Mouse (Mus musculus): Measurements from ENCODE around the gene Olfm4. TPM values are rescaled to one million over a fixed set of nuclear protein-coding genes. Genes with fewer than 3 reads are reported as not detected.

Gene Olfm4
- 0.91 and 1.1 TPM in 2 replicates for polyA plus RNA-seq (2014; fragmentation: Nextera tagmentation; extraction: Ambion mirVana)

DNA sequence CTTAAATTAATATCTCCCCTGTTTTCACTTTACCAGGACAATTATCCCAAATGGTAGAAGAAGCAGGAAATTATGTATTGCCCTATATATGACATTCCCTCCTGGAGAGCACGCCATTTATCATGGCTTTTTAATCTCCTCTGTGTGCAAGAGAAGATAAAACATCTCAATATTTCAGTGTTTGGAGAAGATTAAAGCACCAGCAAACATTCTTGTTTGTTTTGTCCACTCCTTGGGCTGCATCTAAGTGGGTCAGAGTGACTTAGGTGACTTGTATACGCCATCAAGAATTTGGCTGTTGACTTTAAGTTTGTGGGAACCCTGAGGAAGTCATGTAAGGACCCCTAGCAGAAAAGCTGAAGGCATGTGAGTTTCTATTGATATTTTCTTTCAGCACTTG is at the start of gene Olfm4:
TSS of gene Olfm4 (plus strand) at position 301 of the 400 bp plus-strand sequence.
- Histone ChIP-seq H3K9ac (replicated peaks; ENCODE audit: low read depth, low read length) (no peak within 1 kb of the TSS), H3K27me3 (ENCODE audit: control insufficient read depth, insufficient read depth, low read length) (no peaks in the 10 kb centered on the region), H3K9me3 (ENCODE audit: control insufficient read depth, low read length) (no peaks in the 10 kb centered on the region), H3K36me3 (ENCODE audit: control insufficient read depth, insufficient read depth, low read length) (no peaks in the 10 kb centered on the region), H3K27ac (ENCODE audit: low read depth, low read length) (no peak within 1 kb of the TSS), H3K4me1 (ENCODE audit: control insufficient read depth, insufficient read depth, low read length) (no peaks in the 10 kb centered on the region), H3K4me3 (ENCODE audit: low read depth, low read length) (no peak within 1 kb of the TSS), H3K4me2 (ENCODE audit: low read depth, low read length) (no peak within 1 kb of the TSS)
- WGBS: 84% methylated on average over 2 of the region's 2 CpGs
- ATAC-seq (ENCODE audit: low read depth): no peak

DNA sequence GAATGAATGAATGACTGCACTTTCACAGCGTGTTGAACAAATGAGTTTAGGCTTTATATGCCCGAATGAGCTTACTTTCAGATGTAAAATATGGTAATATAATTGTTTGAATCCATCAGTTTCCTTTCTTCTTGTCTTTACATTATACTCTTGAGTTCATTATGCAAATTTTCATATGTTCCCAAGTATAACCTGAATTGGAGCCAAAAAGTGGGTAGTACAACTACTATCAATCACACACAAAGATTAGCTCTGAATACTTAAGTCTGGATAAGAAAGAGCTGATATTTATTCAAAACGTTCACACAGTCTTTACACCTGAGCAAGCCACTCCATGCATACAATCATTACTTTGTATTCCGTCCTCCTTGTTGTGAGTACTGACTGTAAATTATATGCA is 49.5 kb upstream of the Olfm4 start:
- no peak for ATAC-seq (ENCODE audit: low read depth)
- H3K27me3 ChIP-seq (ENCODE audit: control insufficient read depth, insufficient read depth, low read length): no peaks in the 10 kb centered on the region
- WGBS: 66% methylated on average over 4 of the region's 4 CpGs

DNA sequence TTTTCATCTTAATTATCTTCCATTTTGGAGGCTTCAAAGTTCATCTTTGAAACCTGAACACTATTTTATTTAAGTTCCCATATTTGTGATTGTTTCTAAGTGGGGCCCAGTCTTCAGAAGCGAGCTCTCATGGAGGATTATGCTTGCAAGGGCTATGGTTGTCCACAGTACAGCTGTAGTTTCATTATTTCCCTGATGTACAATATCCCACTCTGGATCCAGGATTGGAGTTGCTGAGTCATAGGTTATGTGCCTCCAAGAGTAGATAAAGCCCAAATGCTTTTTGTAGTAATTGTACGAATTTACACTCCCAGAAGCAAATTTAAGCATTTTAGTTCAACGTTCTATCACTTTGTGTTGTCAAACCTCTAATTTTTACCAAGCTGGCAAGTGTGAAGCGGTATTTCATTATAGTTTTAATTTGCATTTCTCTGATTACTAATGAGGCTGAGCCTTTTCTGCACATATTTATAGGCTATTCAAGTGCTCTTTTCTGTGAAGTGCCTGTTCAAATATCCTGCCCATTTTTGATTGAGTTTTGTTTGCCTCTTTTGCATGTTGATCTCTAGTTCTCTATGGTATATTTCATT is 46.9 kb upstream of the Olfm4 start:
- Histone ChIP-seq H3K9me3 (ENCODE audit: control insufficient read depth, low read length) (no peaks in the 10 kb centered on the region), H3K4me3 (ENCODE audit: low read depth, low read length) (no peak overlapping the region), H3K27ac (ENCODE audit: low read depth, low read length) (no peak overlapping the region), H3K4me2 (ENCODE audit: low read depth, low read length) (no peak overlapping the region), H3K4me1 (ENCODE audit: control insufficient read depth, insufficient read depth, low read length) (no peaks in the 10 kb centered on the region), H3K9ac (replicated peaks; ENCODE audit: low read depth, low read length) (no peak overlapping the region), H3K36me3 (ENCODE audit: control insufficient read depth, insufficient read depth, low read length) (no peaks in the 10 kb centered on the region), H3K27me3 (ENCODE audit: control insufficient read depth, insufficient read depth, low read length) (no peaks in the 10 kb centered on the region)
- WGBS: 64% methylated on average over 4 of the region's 4 CpGs
- no peak for ATAC-seq (ENCODE audit: low read depth)

More for the DNA sequence above, 49.5 kb upstream of the Olfm4 start:
- H3K9ac ChIP-seq (replicated peaks; ENCODE audit: low read depth, low read length): no peak overlapping the region
- H3K4me3 ChIP-seq (ENCODE audit: low read depth, low read length): no peak overlapping the region
- no peaks in the 10 kb centered on the region for H3K36me3 ChIP-seq (ENCODE audit: control insufficient read depth, insufficient read depth, low read length)
- H3K4me1 ChIP-seq (ENCODE audit: control insufficient read depth, insufficient read depth, low read length): no peaks in the 10 kb centered on the region
- H3K27ac ChIP-seq (ENCODE audit: low read depth, low read length): no peak overlapping the region
- no peak overlapping the region for H3K4me2 ChIP-seq (ENCODE audit: low read depth, low read length)
- H3K9me3 ChIP-seq (ENCODE audit: control insufficient read depth, low read length): no peaks in the 10 kb centered on the region

DNA sequence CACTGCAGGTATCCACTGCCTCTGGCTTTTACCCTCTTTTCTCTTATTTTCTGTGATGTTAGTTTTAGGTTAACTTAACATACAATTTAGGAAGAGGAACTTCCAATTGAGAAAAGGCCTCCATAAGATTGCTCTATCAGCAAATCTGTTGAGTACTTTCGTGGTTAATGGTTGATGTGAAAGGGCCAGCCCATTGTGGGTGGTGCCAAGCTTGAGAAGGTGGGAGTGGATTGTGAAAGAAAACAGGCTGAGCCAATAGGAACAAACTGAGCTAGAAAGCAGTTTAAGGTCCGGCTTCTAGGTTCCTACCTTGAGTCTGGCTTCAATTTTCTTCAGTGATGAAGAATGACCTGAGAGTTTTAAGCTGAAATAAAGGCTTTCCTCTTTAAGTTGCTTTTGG is 38.0 kb upstream of the Olfm4 start:
- H3K36me3 ChIP-seq (ENCODE audit: control insufficient read depth, insufficient read depth, low read length): no peaks in the 10 kb centered on the region
- H3K4me2 ChIP-seq (ENCODE audit: low read depth, low read length): no peak overlapping the region
- H3K9me3 ChIP-seq (ENCODE audit: control insufficient read depth, low read length): no peaks in the 10 kb centered on the region
- H3K4me1 ChIP-seq (ENCODE audit: control insufficient read depth, insufficient read depth, low read length): no peaks in the 10 kb centered on the region
- no peak overlapping the region for H3K4me3 ChIP-seq (ENCODE audit: low read depth, low read length)
- H3K27me3 ChIP-seq (ENCODE audit: control insufficient read depth, insufficient read depth, low read length): no peaks in the 10 kb centered on the region
- 70% methylated on average over 2 of the region's 2 CpGs for WGBS
- H3K27ac ChIP-seq (ENCODE audit: low read depth, low read length): no peak overlapping the region
- ATAC-seq (ENCODE audit: low read depth): no peak
- no peak overlapping the region for H3K9ac ChIP-seq (replicated peaks; ENCODE audit: low read depth, low read length)

DNA sequence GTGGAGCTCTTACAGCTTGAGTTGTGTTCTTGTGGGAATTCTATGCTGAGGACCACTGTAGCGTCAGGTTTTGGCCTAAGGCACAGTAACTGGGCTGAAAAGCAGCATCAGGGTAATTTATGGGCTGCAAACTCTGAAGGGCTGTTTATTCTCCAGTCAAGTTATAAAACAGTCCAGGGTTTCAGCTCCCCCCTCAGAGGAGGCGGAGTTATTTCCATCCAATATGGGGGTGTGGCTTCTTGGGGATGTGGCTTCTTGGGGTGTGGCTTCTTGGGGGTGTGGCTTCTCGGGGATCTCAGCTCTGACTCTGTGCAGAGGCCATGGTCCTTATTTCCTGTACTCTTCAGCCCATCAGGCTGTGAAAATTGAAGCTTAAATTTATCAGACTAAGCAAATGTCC is 28.2 kb upstream of the Olfm4 start:
- 67% methylated on average over 3 of the region's 3 CpGs for WGBS
- H3K4me1 ChIP-seq (ENCODE audit: control insufficient read depth, insufficient read depth, low read length): 0 out of 2 replicates have a peak, but pooled peaks cover 3% of the 10 kb centered on the region
- H3K27me3 ChIP-seq (ENCODE audit: control insufficient read depth, insufficient read depth, low read length): no peaks in the 10 kb centered on the region
- H3K36me3 ChIP-seq (ENCODE audit: control insufficient read depth, insufficient read depth, low read length): no peaks in the 10 kb centered on the region
- H3K9ac ChIP-seq (replicated peaks; ENCODE audit: low read depth, low read length): no peak overlapping the region
- no peak overlapping the region for H3K4me2 ChIP-seq (ENCODE audit: low read depth, low read length)
- H3K9me3 ChIP-seq (ENCODE audit: control insufficient read depth, low read length): no peaks in the 10 kb centered on the region
- no peak overlapping the region for H3K4me3 ChIP-seq (ENCODE audit: low read depth, low read length)
- no peak for ATAC-seq (ENCODE audit: low read depth)
- H3K27ac ChIP-seq (ENCODE audit: low read depth, low read length): no peak overlapping the region

DNA sequence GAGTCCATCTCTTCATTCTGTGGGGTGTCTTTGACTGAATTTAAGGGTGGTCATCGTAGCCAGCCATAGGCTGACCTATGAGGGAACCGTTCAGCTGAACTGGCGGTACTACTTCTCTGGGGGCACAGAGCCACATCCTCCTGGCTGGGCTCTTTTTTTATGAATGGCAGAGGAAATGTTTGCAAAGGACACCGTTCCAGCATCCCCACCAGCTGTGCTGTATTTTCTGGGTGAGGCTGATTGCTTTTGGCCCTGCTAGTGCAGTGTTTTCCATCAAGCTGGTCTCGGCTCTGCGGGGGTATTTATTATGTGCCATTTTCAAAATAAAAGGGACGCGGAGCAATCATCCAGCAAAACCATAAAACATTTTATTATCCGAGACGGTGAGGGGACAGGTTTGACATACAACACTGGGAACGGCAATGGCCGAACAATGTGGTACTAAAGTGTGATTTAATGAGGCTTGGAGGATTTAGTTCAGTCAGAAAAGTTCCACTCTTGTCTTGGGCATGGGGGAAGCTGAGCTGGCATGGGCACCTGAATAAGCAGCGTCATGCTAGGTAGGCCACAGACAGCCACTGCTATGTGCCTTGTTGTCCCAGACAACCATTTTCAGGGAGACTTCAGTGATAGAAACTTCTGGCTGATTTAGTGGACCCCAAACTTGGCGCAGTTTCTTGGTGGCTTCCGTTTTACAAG is 25.9 kb upstream of the Olfm4 start:
- no peaks in the 10 kb centered on the region for H3K27me3 ChIP-seq (ENCODE audit: control insufficient read depth, insufficient read depth, low read length)
- H3K4me2 ChIP-seq (ENCODE audit: low read depth, low read length): no peak overlapping the region
- WGBS: 32% methylated on average over 15 of the region's 15 CpGs
- 0 out of 2 replicates have a peak, but pooled peaks cover 3% of the 10 kb centered on the region for H3K4me1 ChIP-seq (ENCODE audit: control insufficient read depth, insufficient read depth, low read length)
- H3K4me3 ChIP-seq (ENCODE audit: low read depth, low read length): no peak overlapping the region
- no peaks in the 10 kb centered on the region for H3K9me3 ChIP-seq (ENCODE audit: control insufficient read depth, low read length)
- no peak overlapping the region for H3K9ac ChIP-seq (replicated peaks; ENCODE audit: low read depth, low read length)
- H3K27ac ChIP-seq (ENCODE audit: low read depth, low read length): peak overlapping the region; percentile 12; the same call in 1 of the 2 replicates
- peak; percentile 64; the same call in 1 of the 2 replicates for ATAC-seq (ENCODE audit: low read depth)
- H3K36me3 ChIP-seq (ENCODE audit: control insufficient read depth, insufficient read depth, low read length): no peaks in the 10 kb centered on the region

- ATAC-seq (ENCODE audit: low read depth): peak; percentile 15; the same call in 1 of the 2 replicates
- Histone ChIP-seq H3K4me3 (ENCODE audit: low read depth, low read length) (no peak overlapping the region), H3K27me3 (ENCODE audit: control insufficient read depth, insufficient read depth, low read length) (no peaks in the 10 kb centered on the region), H3K36me3 (ENCODE audit: control insufficient read depth, insufficient read depth, low read length) (no peaks in the 10 kb centered on the region), H3K9me3 (ENCODE audit: control insufficient read depth, low read length) (no peaks in the 10 kb centered on the region), H3K4me2 (ENCODE audit: low read depth, low read length) (no peak overlapping the region), H3K27ac (ENCODE audit: low read depth, low read length) (no peak overlapping the region), H3K4me1 (ENCODE audit: control insufficient read depth, insufficient read depth, low read length) (0 out of 2 replicates have a peak, but pooled peaks cover 3% of the 10 kb centered on the region), H3K9ac (replicated peaks; ENCODE audit: low read depth, low read length) (no peak overlapping the region)
- 67% methylated on average over 4 of the region's 4 CpGs for WGBS
Observed at GRCm38 (mm10) chr14:79961187-79961586, 22.7 kb upstream of the Olfm4 start.

GRCm38 (mm10) chr14:79961602-79962001 is 22.3 kb upstream of the Olfm4 start:
- no peak overlapping the region for H3K27ac ChIP-seq (ENCODE audit: low read depth, low read length)
- no peak overlapping the region for H3K4me2 ChIP-seq (ENCODE audit: low read depth, low read length)
- 0 out of 2 replicates have a peak, but pooled peaks cover 3% of the 10 kb centered on the region for H3K4me1 ChIP-seq (ENCODE audit: control insufficient read depth, insufficient read depth, low read length)
- H3K27me3 ChIP-seq (ENCODE audit: control insufficient read depth, insufficient read depth, low read length): no peaks in the 10 kb centered on the region
- WGBS: 57% methylated on average over 2 of the region's 2 CpGs
- ATAC-seq (ENCODE audit: low read depth): peak; percentile 54; the same call in 1 of the 2 replicates
- no peak overlapping the region for H3K9ac ChIP-seq (replicated peaks; ENCODE audit: low read depth, low read length)
- no peaks in the 10 kb centered on the region for H3K36me3 ChIP-seq (ENCODE audit: control insufficient read depth, insufficient read depth, low read length)
- no peaks in the 10 kb centered on the region for H3K9me3 ChIP-seq (ENCODE audit: control insufficient read depth, low read length)
- no peak overlapping the region for H3K4me3 ChIP-seq (ENCODE audit: low read depth, low read length)

DNA sequence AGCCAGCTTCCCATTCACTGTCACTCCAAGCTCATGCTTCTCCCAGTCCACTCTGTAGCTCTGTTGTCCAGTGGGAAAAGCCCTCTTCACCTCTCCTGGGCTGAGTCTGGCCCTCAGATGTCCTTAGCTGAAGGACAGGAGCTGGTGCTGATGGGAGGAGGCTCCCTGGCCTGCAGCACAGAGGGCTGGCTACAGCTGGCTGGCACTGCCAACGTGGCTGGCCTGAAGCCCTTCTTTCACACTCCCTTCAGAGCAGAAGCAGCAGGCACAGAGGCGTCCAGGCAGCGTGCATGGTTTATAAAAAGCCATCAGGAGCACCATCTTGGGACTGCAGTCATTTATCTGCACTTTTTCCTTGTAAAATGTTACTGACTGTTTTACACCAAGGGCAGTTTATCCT is 13.7 kb upstream of the Olfm4 start:
- H3K27me3 ChIP-seq (ENCODE audit: control insufficient read depth, insufficient read depth, low read length): no peaks in the 10 kb centered on the region
- ATAC-seq (ENCODE audit: low read depth): peak; percentile 69; the same call in 1 of the 2 replicates
- peaks cover 8% of the 10 kb centered on the region for H3K4me1 ChIP-seq (ENCODE audit: control insufficient read depth, insufficient read depth, low read length)
- no peak overlapping the region for H3K9ac ChIP-seq (replicated peaks; ENCODE audit: low read depth, low read length)
- no peaks in the 10 kb centered on the region for H3K36me3 ChIP-seq (ENCODE audit: control insufficient read depth, insufficient read depth, low read length)
- 26% methylated on average over 3 of the region's 3 CpGs for WGBS
- H3K27ac ChIP-seq (ENCODE audit: low read depth, low read length): no peak overlapping the region; the same call in 1 of the 2 replicates
- H3K4me3 ChIP-seq (ENCODE audit: low read depth, low read length): no peak overlapping the region
- no peak overlapping the region for H3K4me2 ChIP-seq (ENCODE audit: low read depth, low read length)
- H3K9me3 ChIP-seq (ENCODE audit: control insufficient read depth, low read length): no peaks in the 10 kb centered on the region

Measured in neural tube, embryonic 14.5 days (tissue).